Mouse (Mus musculus): ENCODE data around the gene Efhc1.

DNA sequence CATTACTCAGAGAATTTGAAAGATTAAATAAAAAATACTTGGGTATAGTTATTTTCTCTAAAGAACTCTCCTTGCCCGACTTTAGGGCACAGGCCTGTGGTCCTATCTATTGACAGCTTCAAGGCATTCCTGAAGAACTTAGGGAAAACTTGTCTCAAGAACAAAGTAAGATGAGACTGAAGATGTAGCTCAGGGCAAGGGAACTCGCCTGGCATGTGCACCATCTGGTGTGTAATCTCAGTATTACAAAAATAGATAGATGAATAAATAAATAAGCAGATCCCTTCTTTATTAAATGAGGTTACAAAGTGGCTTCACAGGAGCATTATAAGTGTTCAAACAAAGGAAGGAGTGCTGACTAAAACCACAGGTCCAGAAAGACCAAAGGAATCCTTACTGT lies 32.7 kb downstream of the Efhc1 start:
- TF ChIP-seq POLR2A (IDR thresholded peaks at IDR 0.05; ENCODE audit: insufficient read depth, low read length) (no peak), CTCF (IDR thresholded peaks at IDR 0.05; ENCODE audit: low read depth, low read length) (no peak), EP300 (IDR thresholded peaks at IDR 0.05; ENCODE audit: insufficient read depth, low read depth, low read length) (no peak)

Measured in ES-Bruce4 (cell line).